Mouse (Mus musculus): ENCODE results near the gene Lrrc31.

The Lrrc31 gene

DNA sequence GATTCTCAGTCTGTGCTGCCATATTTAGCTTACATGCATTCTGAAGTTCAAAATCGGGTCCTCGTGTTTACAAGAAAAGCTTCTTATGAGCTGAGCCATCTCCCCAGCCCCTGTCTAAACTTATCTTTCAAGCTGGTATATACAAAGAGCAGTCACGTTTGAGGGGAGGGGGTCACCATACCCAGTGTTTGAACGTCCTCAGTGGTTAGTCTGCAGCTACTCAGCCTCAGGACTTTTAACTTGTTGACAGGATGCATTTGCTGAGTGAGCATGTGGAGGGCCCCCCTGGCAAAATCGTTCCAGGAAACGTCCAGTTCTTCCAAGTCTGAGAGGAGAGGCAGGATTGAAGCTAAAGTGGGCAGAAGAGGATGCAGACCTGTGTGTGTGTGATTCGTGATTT is 8.7 kb downstream of the Lrrc31 start:
- no peak for DNase-seq (ENCODE audit: low read depth, low spot score)

GRCm38 (mm10) chr3:30687216-30687615 is 12.4 kb downstream of the Lrrc31 start:
- no peak for DNase-seq (ENCODE audit: low read depth, low spot score)

- DNase-seq (ENCODE audit: low read depth, low spot score) = no peak
Measured at GRCm38 (mm10) chr3:30683190-30683589, 16.5 kb downstream of the Lrrc31 start.

DNA sequence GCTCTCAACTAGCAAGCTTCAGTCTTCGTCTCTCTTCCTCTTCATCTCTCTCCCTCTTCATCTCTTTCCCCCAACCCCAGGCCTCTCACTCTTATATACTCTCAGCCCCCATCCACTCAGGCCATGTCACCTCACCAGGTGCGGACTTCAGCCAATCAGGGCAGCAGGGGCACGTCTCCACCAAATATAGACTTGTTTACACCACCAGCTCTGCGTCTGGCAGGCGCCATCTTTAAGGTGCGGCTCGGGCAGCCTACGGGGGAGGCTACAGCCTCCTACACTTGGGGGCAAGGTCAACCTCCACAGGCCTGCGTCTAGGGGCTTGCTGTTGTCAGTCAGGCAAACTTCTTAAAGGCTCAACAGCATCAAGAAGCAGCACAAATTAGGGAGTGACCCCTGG is 41.2 kb downstream of the Lrrc31 start:
- DNase-seq (ENCODE audit: low read depth, low spot score) = peak; percentile 81

GRCm38 (mm10) chr3:30655937-30656336 is 43.7 kb downstream of the Lrrc31 start:
- no peak for DNase-seq (ENCODE audit: low read depth, low spot score)

GRCm38 (mm10) chr3:30650062-30650841 is 49.4 kb downstream of the Lrrc31 start:
- peak; percentile 55 for DNase-seq (ENCODE audit: low read depth, low spot score)

- peak; percentile 70 for DNase-seq (ENCODE audit: low read depth, low spot score)
Measured at GRCm38 (mm10) chr3:30648466-30648865, 51.2 kb downstream of the Lrrc31 start.

- peak; percentile 97 for DNase-seq (ENCODE audit: low read depth, low spot score)
Measured at GRCm38 (mm10) chr3:30647440-30648090, 52.1 kb downstream of the Lrrc31 start, which contains the start of gene Lrrc34. Gene Lrrc34 (minus strand): TSS chr3:30647869.

DNA sequence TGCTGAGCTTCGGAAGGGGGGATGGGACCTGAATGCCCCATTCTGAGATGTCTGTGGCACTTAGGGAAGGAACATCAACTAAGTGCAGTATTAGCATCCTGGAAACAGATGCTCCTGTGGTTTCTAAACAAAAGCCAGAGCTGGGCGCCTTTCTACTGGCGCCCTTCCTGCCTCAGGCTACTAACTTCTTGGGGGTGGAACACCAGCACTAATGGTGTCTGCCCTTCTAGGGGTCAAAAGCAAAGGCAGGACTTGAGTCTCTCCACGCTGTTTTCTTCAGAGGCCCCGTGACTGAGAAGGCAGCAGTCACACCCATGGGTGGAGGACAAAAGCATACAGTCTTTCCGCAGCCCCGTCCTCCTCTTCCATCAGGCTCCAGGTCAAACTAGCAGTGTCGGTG is 52.9 kb downstream of the Lrrc31 start:
- peak; percentile 87 for DNase-seq (ENCODE audit: low read depth, low spot score)

GRCm38 (mm10) chr3:30644207-30644606 is 55.4 kb downstream of the Lrrc31 start, which contains the start of gene Lrriq4:
Gene Lrriq4 (plus strand): TSS chr3:30644507.
- no peak for DNase-seq (ENCODE audit: low read depth, low spot score)

DNA sequence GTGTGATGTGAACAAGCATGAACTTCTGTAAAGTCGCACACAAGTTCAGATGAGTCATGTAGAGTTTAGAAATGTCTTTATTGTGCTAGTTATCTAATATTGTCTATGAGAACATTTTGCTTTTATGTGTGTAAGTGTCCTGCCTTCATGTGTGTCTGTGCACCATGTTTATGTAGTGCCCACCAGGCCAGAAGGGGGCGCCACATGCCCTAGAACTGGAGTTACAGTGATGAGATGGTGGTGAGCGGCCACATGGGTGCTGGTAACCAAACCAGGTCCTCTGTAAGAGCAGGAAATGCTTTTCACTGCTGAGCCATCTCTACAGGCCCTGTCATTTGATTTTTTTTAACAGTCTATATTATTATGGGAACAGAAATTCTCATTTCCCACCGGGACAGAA is 64.0 kb downstream of the Lrrc31 start:
- DNase-seq (ENCODE audit: low read depth, low spot score) = peak; percentile 69

DNA sequence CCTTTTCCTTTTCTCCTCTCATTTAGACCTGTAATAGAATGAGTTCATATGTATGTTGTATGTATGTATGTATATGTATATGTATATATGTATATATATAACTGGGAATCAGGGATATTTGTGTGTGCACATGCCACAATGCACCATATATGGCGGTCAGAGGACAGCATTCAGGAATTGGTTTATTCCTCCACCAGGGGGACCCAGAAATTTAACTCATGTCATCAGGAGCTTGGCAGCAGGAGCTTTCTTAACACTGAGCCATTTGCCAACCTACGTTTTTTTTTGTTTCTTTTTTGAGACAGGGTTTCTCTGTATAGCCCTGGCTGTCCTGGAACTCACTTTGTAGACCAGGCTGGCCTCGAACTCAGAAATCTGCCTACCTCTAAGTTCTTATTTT is 66.0 kb downstream of the Lrrc31 start:
- peak; percentile 52 for DNase-seq (ENCODE audit: low read depth, low spot score)
